Mouse (Mus musculus) regulatory T cell (primary cell): Measurements from ENCODE around the gene Gpr157.

Experiments used
- in situ Hi-C: fragments of 300-600 bp; cut with MboI, MseI; formaldehyde crosslinking; loops from one replicate; pipeline ENCODE4 v1.15.1; 2025; ENCODE audit warnings: high pct_unique_total_duplicates

Gene Gpr157

DNA sequence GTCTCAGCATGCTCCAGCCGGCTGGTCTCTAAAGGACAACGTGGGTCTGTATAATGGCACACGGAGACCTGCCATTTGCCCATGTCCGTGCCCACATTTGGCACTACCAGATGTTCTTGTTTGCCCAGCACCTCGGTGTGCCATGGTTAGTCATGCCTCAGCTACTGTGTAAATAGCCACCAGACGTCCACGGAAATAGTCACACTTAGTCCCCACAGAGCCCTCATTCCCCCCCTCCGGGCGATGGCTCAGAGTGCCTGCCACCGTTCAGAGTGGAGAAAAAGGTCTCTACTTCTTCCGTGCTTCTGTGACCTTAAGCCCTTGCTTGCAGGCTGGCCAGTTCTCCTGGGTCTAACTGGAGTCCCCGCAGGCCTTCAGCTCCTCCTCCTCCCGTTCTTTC lies 51.9 kb downstream of the Gpr157 start:
- in situ Hi-C loops: no loop called here

DNA sequence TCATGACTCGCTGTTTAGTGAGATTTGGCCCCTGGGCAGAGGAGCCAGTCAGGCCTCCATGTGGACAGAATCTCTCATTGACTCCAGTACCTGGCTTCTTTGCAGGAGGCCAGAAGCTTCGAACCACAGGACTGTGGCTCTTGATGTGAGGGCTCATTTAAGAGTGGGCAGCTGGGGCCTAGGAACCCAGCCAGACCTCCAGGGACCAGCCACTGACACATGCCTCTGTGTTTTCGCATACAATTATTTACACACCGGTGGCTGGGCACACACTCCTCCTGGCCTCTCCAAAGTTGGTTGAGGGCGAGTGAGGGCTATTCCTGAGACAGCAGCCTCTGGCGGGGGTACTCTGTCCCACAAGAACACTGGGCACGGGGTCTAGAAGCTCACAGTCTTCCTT lies 53.2 kb downstream of the Gpr157 start:
- in situ Hi-C loops: no loop called here

DNA sequence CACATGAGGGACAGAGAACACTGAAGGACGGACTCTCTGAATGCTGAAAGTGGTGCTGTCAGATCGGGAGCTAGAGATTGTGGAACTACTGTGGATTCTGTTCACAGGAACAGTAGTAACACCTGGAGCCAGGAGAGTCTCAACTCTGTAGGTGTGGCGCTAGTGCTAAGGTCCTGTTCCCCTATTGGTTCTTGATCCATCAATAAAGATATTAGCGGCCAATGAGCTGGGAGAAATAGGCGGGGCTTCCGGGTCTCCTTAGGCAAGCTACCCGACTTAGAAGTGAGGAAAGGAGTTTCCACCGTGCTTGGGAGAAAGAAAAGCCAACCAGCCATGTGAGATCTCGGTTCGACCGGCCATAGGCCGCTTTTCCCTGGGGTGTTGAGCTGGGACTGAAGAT lies 57.1 kb downstream of the Gpr157 start:
- in situ Hi-C loops: no loop called here

DNA sequence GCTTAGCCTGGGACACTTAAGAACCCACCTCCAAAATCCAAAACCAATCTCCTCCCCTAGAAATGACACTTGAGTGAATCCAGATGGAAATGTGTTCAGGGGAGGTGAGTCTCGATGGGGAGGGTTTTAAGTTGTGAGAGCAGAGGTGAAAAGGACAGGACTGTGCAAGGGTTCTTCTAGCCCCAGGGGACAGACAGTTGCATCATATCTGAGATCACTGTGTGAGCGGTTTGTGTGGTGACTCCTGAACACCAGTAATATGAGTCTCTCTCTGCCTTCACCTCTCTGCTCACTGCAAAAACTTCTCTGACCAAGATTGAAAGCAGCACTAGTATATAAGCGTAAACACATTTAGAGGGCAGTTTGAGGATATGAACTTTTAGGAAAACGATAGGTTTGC lies 59.1 kb downstream of the Gpr157 start:
- in situ Hi-C loops: no loop called here

DNA sequence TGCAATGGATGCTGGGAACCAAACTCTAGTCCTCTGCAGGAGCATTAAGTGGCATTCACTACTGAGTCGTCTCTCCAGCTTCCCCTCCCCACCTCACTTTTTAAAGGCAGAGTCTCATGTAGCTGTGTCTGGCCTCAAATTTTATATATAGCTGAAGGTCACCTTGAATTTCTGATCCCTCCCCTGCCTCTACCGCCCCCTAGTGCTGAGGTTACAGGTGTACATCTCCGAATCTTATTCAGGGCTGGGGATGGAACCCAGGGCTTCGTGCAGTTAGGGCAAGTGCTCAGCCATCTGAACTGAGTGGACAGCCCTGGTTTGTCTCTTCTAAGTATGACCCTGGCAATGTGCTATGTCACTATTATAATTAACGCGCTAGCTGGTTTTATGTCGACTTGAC lies 63.9 kb downstream of the Gpr157 start:
- in situ Hi-C loops: no loop called here

DNA sequence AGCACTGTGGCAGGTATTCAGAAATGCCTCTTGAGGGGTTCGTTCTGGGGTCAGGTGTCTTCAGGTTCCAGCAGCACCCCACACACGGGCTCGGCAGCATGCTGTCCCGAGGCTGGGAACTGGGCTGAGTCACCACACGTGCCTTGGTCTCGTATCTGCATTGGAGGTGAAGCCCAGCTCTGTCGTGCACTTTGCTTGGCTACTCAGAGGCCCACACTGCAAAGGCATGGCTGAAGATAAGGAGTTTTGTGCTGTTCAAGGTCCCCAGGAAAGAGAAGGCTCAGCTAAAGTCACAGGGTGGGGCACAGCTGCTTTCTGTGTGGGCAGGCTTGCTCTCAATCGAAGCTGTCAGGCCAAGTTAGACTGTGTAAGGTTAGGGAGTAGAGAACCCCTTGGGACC lies 65.3 kb downstream of the Gpr157 start:
- in situ Hi-C loops: no loop called here

DNA sequence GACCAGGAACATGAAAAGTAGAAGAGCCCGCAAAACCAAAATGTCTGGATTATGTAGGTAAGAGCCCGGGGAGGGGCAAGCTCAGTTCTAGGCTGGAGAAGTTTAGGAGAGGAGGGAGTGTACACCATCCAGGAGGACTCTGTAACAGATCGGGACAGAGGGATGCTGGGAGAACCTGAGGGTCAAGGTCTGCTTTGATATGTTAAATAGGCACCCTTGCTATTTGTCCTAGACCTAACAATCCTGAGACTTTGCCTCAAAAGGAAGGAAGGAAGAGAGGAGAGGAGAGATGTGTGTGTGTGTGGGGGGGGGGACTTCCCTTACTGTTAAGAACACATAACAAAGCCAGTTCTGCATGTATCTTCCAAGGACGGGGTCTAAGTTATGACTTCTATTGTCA lies 68.1 kb downstream of the Gpr157 start:
- in situ Hi-C loops: no loop called here
